Comparison of ENCODE assay signal across 9 mouse cellular contexts in genomic region chr6:33804775-33805174, GRCm38 (mm10).
DNase-seq lines count a peak whose midpoint lies in the region; ATAC-seq and TF ChIP-seq lines count a peak whose summit lies in the region.
"Had no signal": no experiment of that assay in that cellular context is flagged by ENCODE, and none has a peak within 500 bp of the region (broad histone marks: within the 10 kb centered on the region; RNA-seq: fewer than 3 reads in every experiment).

No protein-coding gene starts in this region.

- H3K9me3 ChIP-seq in lung, postnatal 0 days (ENCODE audit: low read length): no peaks in the 10 kb centered on the region
- no peaks in the 10 kb centered on the region for H3K9me3 ChIP-seq in hindbrain, embryonic 11.5 days (ENCODE audit: control insufficient read depth, low read length)
- H3K9me3 ChIP-seq: liver, embryonic 15.5 days had no signal

- H3K9ac ChIP-seq in lung, postnatal 0 days (replicated peaks; ENCODE audit: low read depth): no peak overlapping the region
- H3K9ac ChIP-seq in hindbrain, embryonic 11.5 days (ENCODE audit: low read depth, low read length): no peak overlapping the region
- H3K9ac ChIP-seq: liver, embryonic 15.5 days had no signal

- H3K27me3 ChIP-seq in lung, postnatal 0 days (replicated peaks; ENCODE audit: insufficient read depth, low read length): no peaks in the 10 kb centered on the region
- no peaks in the 10 kb centered on the region for H3K27me3 ChIP-seq in hindbrain, embryonic 11.5 days (ENCODE audit: control insufficient read depth, insufficient read depth, low read length)
- H3K27me3 ChIP-seq: liver, embryonic 15.5 days had no signal

- H3K4me1 ChIP-seq in lung, postnatal 0 days (ENCODE audit: insufficient read depth, low read depth, low read length): no peaks in the 10 kb centered on the region
- H3K4me1 ChIP-seq in hindbrain, embryonic 11.5 days (replicated peaks; ENCODE audit: control insufficient read depth, insufficient read depth, low read length): no peaks in the 10 kb centered on the region
- H3K4me1 ChIP-seq: liver, embryonic 15.5 days had no signal

- H3K36me3 ChIP-seq in lung, postnatal 0 days (ENCODE audit: insufficient read depth, low read length): no peaks in the 10 kb centered on the region
- no peaks in the 10 kb centered on the region for H3K36me3 ChIP-seq in hindbrain, embryonic 11.5 days (ENCODE audit: control insufficient read depth, insufficient read depth, low read length)
- H3K36me3 ChIP-seq: liver, embryonic 15.5 days had no signal

- no peak overlapping the region for H3K27ac ChIP-seq in lung, postnatal 0 days (ENCODE audit: low read length)
- H3K27ac ChIP-seq in hindbrain, embryonic 11.5 days (ENCODE audit: low read depth, low read length): no peak overlapping the region
- H3K27ac ChIP-seq: liver, embryonic 15.5 days had no signal

- no peak for TF ChIP-seq CTCF in lung, postnatal 0 days (IDR thresholded peaks at IDR 0.05)

- DNase-seq in lung, postnatal 10 days: peak; percentile 24
- DNase-seq in lung, postnatal 0 days (ENCODE audit: low spot score): no peak
- DNase-seq in cerebellum, postnatal 14 days: peak; percentile 38 to 63
- peak; percentile 86 for DNase-seq in layer of hippocampus, adult 11-12 months (ENCODE audit: low spot score)
- DNase-seq in right cerebral cortex, postnatal 25 days: peak; percentile 55
- DNase-seq in hindbrain, embryonic 11.5 days (ENCODE audit: low spot score): no peak
- no peak for DNase-seq in retina, embryonic 14.5 days (ENCODE audit: low spot score)
- DNase-seq: adrenal gland, adult 8-10 months had no signal

- no peak for TF ChIP-seq EP300 in lung, postnatal 0 days (IDR thresholded peaks at IDR 0.05)

- no peak overlapping the region for H3K4me2 ChIP-seq in lung, postnatal 0 days (replicated peaks; ENCODE audit: low read depth, low read length)
- H3K4me2 ChIP-seq in hindbrain, embryonic 11.5 days (replicated peaks; ENCODE audit: low read depth, low read length): no peak overlapping the region
- H3K4me2 ChIP-seq: liver, embryonic 15.5 days had no signal

- H3K4me3 ChIP-seq in lung, postnatal 0 days (ENCODE audit: low read depth, low read length): no peak overlapping the region
- H3K4me3 ChIP-seq in hindbrain, embryonic 11.5 days (ENCODE audit: low read depth, low read length): no peak overlapping the region
- H3K4me3 ChIP-seq: liver, embryonic 15.5 days had no signal

- WGBS in lung, postnatal 0 days: 82% methylated on average over 2 of the region's 2 CpGs
- WGBS in hindbrain, embryonic 11.5 days: 75% methylated on average over 2 of the region's 2 CpGs

- ATAC-seq in lung, postnatal 0 days: no peak
- ATAC-seq in hindbrain, embryonic 11.5 days (ENCODE audit: low FRiP score): no peak

Comparison
In these comparisons a context has a peak if more than half of its experiments do, and no peak if none do; other contexts are left out.
1. DNase-seq: peak in lung, postnatal 10 days (single experiment), cerebellum, postnatal 14 days (2 of 2), layer of hippocampus, adult 11-12 months (single experiment) and right cerebral cortex, postnatal 25 days (single experiment); none in lung, postnatal 0 days (single experiment), hindbrain, embryonic 11.5 days (single experiment) and retina, embryonic 14.5 days (single experiment).